Comparison of ENCODE assay signal across 9 mouse cellular contexts in the genomic region with DNA sequence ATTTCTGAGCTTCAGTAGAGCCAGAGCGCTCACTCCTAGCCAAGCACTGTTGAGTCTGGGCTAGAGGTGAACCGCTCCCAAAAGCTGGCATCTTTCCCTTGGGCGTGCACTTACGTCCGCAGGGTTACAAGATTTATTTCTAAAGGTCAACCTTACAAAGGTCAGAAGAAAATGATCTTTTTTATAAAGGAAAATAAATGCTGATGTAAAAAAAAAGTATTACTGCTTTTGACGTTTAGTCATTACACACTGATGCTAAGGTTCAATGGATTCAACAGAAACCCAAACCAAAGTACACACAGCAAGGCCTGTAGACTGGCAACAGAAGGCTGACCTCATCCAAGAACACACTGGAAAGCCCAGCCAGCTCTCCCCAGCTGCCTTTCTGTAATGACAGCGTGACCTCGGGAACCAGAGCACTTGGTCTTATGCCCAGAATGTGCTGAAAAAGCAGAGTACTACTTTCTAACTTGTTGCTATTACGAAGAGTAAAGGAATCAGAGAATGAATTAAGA. TPM values are rescaled to one million over a fixed set of nuclear protein-coding genes. Genes with fewer than 3 reads are reported as not detected.
A peak's percentile ranks its signal among the peaks of the same experiment; 100 is the strongest.
DNase-seq lines count a peak whose midpoint lies in the region; ATAC-seq and TF ChIP-seq lines count a peak whose summit lies in the region.
"Had no signal": no experiment of that assay in that cellular context is flagged by ENCODE, and none has a peak within 500 bp of the region (broad histone marks: within the 10 kb centered on the region; RNA-seq: fewer than 3 reads in every experiment).

No protein-coding gene starts in this region.

- DNase-seq in heart, adult 11 months: peak; percentile 99
- peak; percentile 64 for DNase-seq in Patski (ENCODE audit: low read depth, low spot score)
- DNase-seq in forebrain, postnatal 0 days: peak; percentile 57
- DNase-seq in intestine, embryonic 14.5 days (ENCODE audit: low spot score): no peak
- DNase-seq in limb, embryonic 14.5 days (ENCODE audit: low spot score): peak; percentile 85
- DNase-seq in stomach, postnatal 0 days (ENCODE audit: low spot score): peak; percentile 50
- DNase-seq in thymus, postnatal 4 days: no peak

- CTCF ChIA-PET in Patski (lab: Charles Lee): interaction anchor here (1.4 kb wide), 1 partner anchor 10 kb away, joined by 4 read pairs; no protein-coding TSS in a partner anchor

- ATAC-seq in heart, embryonic 11.5 days (replicated peaks; ENCODE audit: insufficient number of reproducible peaks, low FRiP score, low TSS enrichment): no peak
- ATAC-seq in Patski: peak; percentile 96
- peak; percentile 80 for ATAC-seq in forebrain, postnatal 0 days
- ATAC-seq in intestine, embryonic 14.5 days (replicated peaks; ENCODE audit: low FRiP score, low TSS enrichment, low read depth): 0 out of 2 replicates have a peak, but pooled peaks have one; percentile 19
- ATAC-seq in limb, embryonic 14.5 days (ENCODE audit: low FRiP score, low read depth): peak; percentile 83
- peak; percentile 92 for ATAC-seq in stomach, postnatal 0 days (ENCODE audit: low FRiP score, low TSS enrichment)

- POLR2A ChIA-PET in Patski (lab: Charles Lee): interaction anchor here (1.0 kb wide), 1 partner anchor 18 kb away, joined by 3 read pairs; no protein-coding TSS in a partner anchor

- H3K36me3 ChIP-seq in heart, embryonic 11.5 days (ENCODE audit: control insufficient read depth, insufficient read depth, low read length): peaks cover 10% of the 10 kb centered on the region; the same call in 1 of the 2 replicates
- H3K36me3 ChIP-seq in forebrain, postnatal 0 days (ENCODE audit: insufficient read depth): peaks cover 23% of the 10 kb centered on the region
- H3K36me3 ChIP-seq in intestine, embryonic 14.5 days (ENCODE audit: control insufficient read depth, insufficient read depth, low read length): peaks cover 31% of the 10 kb centered on the region
- peaks cover 42% of the 10 kb centered on the region for H3K36me3 ChIP-seq in limb, embryonic 14.5 days (ENCODE audit: control insufficient read depth, insufficient read depth, low read length)
- no peaks in the 10 kb centered on the region; the same call in 1 of the 2 replicates for H3K36me3 ChIP-seq in stomach, postnatal 0 days (ENCODE audit: control insufficient read depth, insufficient read depth, low read length)

- H3K27ac ChIP-seq in heart, embryonic 11.5 days (ENCODE audit: low read depth, low read length): no peak overlapping the region
- H3K27ac ChIP-seq in forebrain, postnatal 0 days (ENCODE audit: low read depth, low read length): no peak overlapping the region
- H3K27ac ChIP-seq in intestine, embryonic 14.5 days (ENCODE audit: low read depth): peak overlapping the region; percentile 29; the same call in 1 of the 2 replicates
- 0 out of 2 replicates have a peak overlapping the region, but pooled peaks have one; percentile 10 for H3K27ac ChIP-seq in limb, embryonic 14.5 days (replicated peaks; ENCODE audit: low read depth, low read length)
- 0 out of 2 replicates have a peak overlapping the region, but pooled peaks have one; percentile 63 for H3K27ac ChIP-seq in stomach, postnatal 0 days (replicated peaks)

- no peak for TF ChIP-seq CTCF in Patski (IDR thresholded peaks at IDR 0.05)
- no peak for TF ChIP-seq CTCF in forebrain, postnatal 0 days (IDR thresholded peaks at IDR 0.05; ENCODE audit: low read depth)
- TF ChIP-seq CTCF in stomach, postnatal 0 days (IDR thresholded peaks at IDR 0.05; ENCODE audit: low read depth): no peak

- 81% methylated on average over 9 of the region's 9 CpGs for WGBS in heart, embryonic 11.5 days (ENCODE audit: insufficient replicate concordance)
- WGBS in forebrain, postnatal 0 days: 54% methylated on average over 9 of the region's 9 CpGs
- WGBS in intestine, embryonic 14.5 days: 59% methylated on average over 9 of the region's 9 CpGs
- WGBS in limb, embryonic 14.5 days: 68% methylated on average over 9 of the region's 9 CpGs
- 20% methylated on average over 9 of the region's 9 CpGs for WGBS in stomach, postnatal 0 days

- H3K4me3 ChIP-seq in heart, embryonic 11.5 days (ENCODE audit: low read depth, low read length): no peak overlapping the region
- no peak overlapping the region for H3K4me3 ChIP-seq in forebrain, postnatal 0 days (ENCODE audit: low read depth, low read length)
- no peak overlapping the region for H3K4me3 ChIP-seq in intestine, embryonic 14.5 days (ENCODE audit: low read depth, low read length)
- H3K4me3 ChIP-seq in limb, embryonic 14.5 days (replicated peaks; ENCODE audit: low read length): no peak overlapping the region
- H3K4me3 ChIP-seq in stomach, postnatal 0 days (ENCODE audit: low read depth, low read length): no peak overlapping the region
- H3K4me3 ChIP-seq: megakaryocyte, embryonic 14.5 days had no signal

- H3K4me2 ChIP-seq in heart, embryonic 11.5 days: no peak overlapping the region
- no peak overlapping the region for H3K4me2 ChIP-seq in forebrain, postnatal 0 days (ENCODE audit: low read depth)
- no peak overlapping the region for H3K4me2 ChIP-seq in intestine, embryonic 14.5 days (ENCODE audit: low read length)
- no peak overlapping the region for H3K4me2 ChIP-seq in limb, embryonic 14.5 days (replicated peaks; ENCODE audit: low read depth, low read length, severe bottlenecking)
- no peak overlapping the region for H3K4me2 ChIP-seq in stomach, postnatal 0 days (replicated peaks; ENCODE audit: low read depth)

- TF ChIP-seq POLR2A in limb, embryonic 14.5 days (IDR thresholded peaks at IDR 0.05; ENCODE audit: borderline replicate concordance, extremely low read depth, insufficient read depth, insufficient read length): no peak

- no peaks in the 10 kb centered on the region for H3K27me3 ChIP-seq in heart, embryonic 11.5 days (ENCODE audit: control insufficient read depth, insufficient read depth, low read length)
- H3K27me3 ChIP-seq in Patski: no peaks in the 10 kb centered on the region
- no peaks in the 10 kb centered on the region for H3K27me3 ChIP-seq in forebrain, postnatal 0 days (ENCODE audit: insufficient read depth, low read length)
- H3K27me3 ChIP-seq in intestine, embryonic 14.5 days (replicated peaks; ENCODE audit: control insufficient read depth, insufficient read depth, low read length): no peaks in the 10 kb centered on the region
- no peaks in the 10 kb centered on the region for H3K27me3 ChIP-seq in limb, embryonic 14.5 days (ENCODE audit: control insufficient read depth, insufficient read depth, low read length)
- H3K27me3 ChIP-seq in stomach, postnatal 0 days (ENCODE audit: control insufficient read depth, insufficient read depth, low read length): no peaks in the 10 kb centered on the region
- H3K27me3 ChIP-seq: megakaryocyte, embryonic 14.5 days had no signal

- in situ Hi-C loops in Patski (cut with MboI; ENCODE audit: low pct_unique_long_range_greater_than_20kb): no loop called here

- peak; percentile 43 for TF ChIP-seq EP300 in stomach, postnatal 0 days (optimal IDR thresholded peaks at IDR 0.05)

- no peaks in the 10 kb centered on the region for H3K4me1 ChIP-seq in heart, embryonic 11.5 days (ENCODE audit: control insufficient read depth, insufficient read depth, low read length)
- no peaks in the 10 kb centered on the region for H3K4me1 ChIP-seq in forebrain, postnatal 0 days (ENCODE audit: insufficient read depth)
- H3K4me1 ChIP-seq in intestine, embryonic 14.5 days (replicated peaks; ENCODE audit: control insufficient read depth, insufficient read depth, low read length): no peaks in the 10 kb centered on the region
- H3K4me1 ChIP-seq in limb, embryonic 14.5 days (ENCODE audit: control insufficient read depth, insufficient read depth, low read length): peaks cover 4% of the 10 kb centered on the region; the same call in 1 of the 2 replicates
- no peaks in the 10 kb centered on the region for H3K4me1 ChIP-seq in stomach, postnatal 0 days (replicated peaks; ENCODE audit: control insufficient read depth, insufficient read depth)
- H3K4me1 ChIP-seq: megakaryocyte, embryonic 14.5 days had no signal

- H3K9ac ChIP-seq in heart, embryonic 11.5 days (ENCODE audit: low read depth, low read length): no peak overlapping the region
- no peak overlapping the region for H3K9ac ChIP-seq in forebrain, postnatal 0 days
- no peak overlapping the region for H3K9ac ChIP-seq in intestine, embryonic 14.5 days (ENCODE audit: low read length)
- H3K9ac ChIP-seq in limb, embryonic 14.5 days (ENCODE audit: low read depth, low read length, severe bottlenecking): no peak overlapping the region
- H3K9ac ChIP-seq in stomach, postnatal 0 days (ENCODE audit: low read length): no peak overlapping the region

- H3K9me3 ChIP-seq in heart, embryonic 11.5 days (replicated peaks; ENCODE audit: control insufficient read depth, low read length): no peaks in the 10 kb centered on the region
- H3K9me3 ChIP-seq in forebrain, postnatal 0 days (ENCODE audit: low read length): no peaks in the 10 kb centered on the region
- H3K9me3 ChIP-seq in intestine, embryonic 14.5 days (ENCODE audit: control insufficient read depth, low read length): no peaks in the 10 kb centered on the region
- no peaks in the 10 kb centered on the region for H3K9me3 ChIP-seq in limb, embryonic 14.5 days (ENCODE audit: control insufficient read depth, low read length)
- no peaks in the 10 kb centered on the region for H3K9me3 ChIP-seq in stomach, postnatal 0 days (ENCODE audit: control insufficient read depth, low read length)
- H3K9me3 ChIP-seq: megakaryocyte, embryonic 14.5 days had no signal

RNA-seq across cellular contexts. Expression of gene Csrp2, which starts 33.4 kb away (rescaled TPM):
- polyA plus RNA-seq in heart, embryonic 11.5 days (2014; fragmentation: Nextera tagmentation; extraction: Ambion mirVana): 430 and 458 TPM in 2 replicates
- polyA plus RNA-seq in Patski (2021): 17.6 TPM
- total RNA-seq in forebrain, postnatal 0 days (2014; rRNA removed): 147 and 199 TPM in 2 replicates
- polyA plus RNA-seq in forebrain, postnatal 0 days (2015; fragmentation: Nextera tagmentation; extraction: Ambion mirVana): 128 and 164 TPM in 2 replicates
- 266 and 283 TPM in 2 replicates for polyA plus RNA-seq in intestine, embryonic 14.5 days (2014; fragmentation: Nextera tagmentation; extraction: Ambion mirVana)
- 124 and 168 TPM in 2 replicates for polyA plus RNA-seq in limb, embryonic 14.5 days (2012; rRNA removed)
- polyA plus RNA-seq in limb, embryonic 14.5 days (2014; fragmentation: Nextera tagmentation; extraction: Ambion mirVana): 155 and 170 TPM in 2 replicates
- 185 and 191 TPM in 2 replicates for polyA plus RNA-seq in stomach, postnatal 0 days (2015; fragmentation: Nextera tagmentation; extraction: Ambion mirVana)

RNA-seq across cellular contexts. Expression of gene Zdhhc17, which starts 56.9 kb away (rescaled TPM):
- 14.9 and 19.7 TPM in 2 replicates for polyA plus RNA-seq in heart, embryonic 11.5 days (2014; fragmentation: Nextera tagmentation; extraction: Ambion mirVana)
- 20.6 TPM for polyA plus RNA-seq in Patski (2021)
- total RNA-seq in forebrain, postnatal 0 days (2014; rRNA removed): 66.9 and 71.6 TPM in 2 replicates
- 31.1 and 41.7 TPM in 2 replicates for polyA plus RNA-seq in forebrain, postnatal 0 days (2015; fragmentation: Nextera tagmentation; extraction: Ambion mirVana)
- 25.0 and 26.3 TPM in 2 replicates for polyA plus RNA-seq in intestine, embryonic 14.5 days (2014; fragmentation: Nextera tagmentation; extraction: Ambion mirVana)
- polyA plus RNA-seq in limb, embryonic 14.5 days (2012; rRNA removed): 41.8 and 49.7 TPM in 2 replicates
- polyA plus RNA-seq in limb, embryonic 14.5 days (2014; fragmentation: Nextera tagmentation; extraction: Ambion mirVana): 25.0 and 31.4 TPM in 2 replicates
- polyA plus RNA-seq in stomach, postnatal 0 days (2015; fragmentation: Nextera tagmentation; extraction: Ambion mirVana): 6.1 and 6.4 TPM in 2 replicates

Comparison
In these comparisons a context has a peak if more than half of its experiments do, and no peak if none do; other contexts are left out.
1. DNase-seq: peak in heart, adult 11 months (single experiment), Patski (single experiment), forebrain, postnatal 0 days (single experiment), limb, embryonic 14.5 days (single experiment) and stomach, postnatal 0 days (single experiment); none in intestine, embryonic 14.5 days (single experiment) and thymus, postnatal 4 days (single experiment).
2. H3K27ac ChIP-seq: peak in intestine, embryonic 14.5 days (single experiment), limb, embryonic 14.5 days (single experiment) and stomach, postnatal 0 days (single experiment); none in heart, embryonic 11.5 days (single experiment) and forebrain, postnatal 0 days (single experiment).